Mouse (Mus musculus) forebrain, embryonic 14.5 days (tissue): ENCODE results near the gene Atp8a1. TPM values are rescaled to one million over a fixed set of nuclear protein-coding genes. Genes with fewer than 3 reads are reported as not detected.
A peak's percentile ranks its signal among the peaks of the same experiment; 100 is the strongest.

Experiments used
- ATAC-seq: fragments of 200-750 bp; cut with Nextera tagmentation; 2 replicates; pipeline ENCODE4 v1.8.0; 2017; ENCODE audit warnings: mild to moderate bottlenecking, moderate library complexity
- DNase-seq: peaks from one replicate; pipeline ENCODE4 v3.0.0-alpha.2; 2015; ENCODE audit warnings: low spot score
- H3K27ac ChIP-seq: fragments of 300-500 bp; sonication (generic); 2 replicates; pipeline ENCODE4 v1.5.1; 2014; ENCODE audit warnings: low read depth, mild to moderate bottlenecking, control low read depth, low read length, moderate library complexity
- H3K27me3 ChIP-seq: fragments of 300-500 bp; sonication (generic); replicated peaks from 2 replicates; pipeline ENCODE4 v1.6.1; 2014; ENCODE audit warnings: low read length, control low read depth, mixed read lengths; ENCODE audit not compliant: control insufficient read depth, insufficient read depth
- H3K36me3 ChIP-seq: fragments of 300-500 bp; sonication (generic); 2 replicates; pipeline ENCODE4 v1.6.1; 2014; ENCODE audit warnings: low read length, control low read depth; ENCODE audit not compliant: control insufficient read depth, insufficient read depth
- H3K4me1 ChIP-seq: fragments of 300-500 bp; sonication (generic); 2 replicates; pipeline ENCODE4 v1.6.1; 2014; ENCODE audit warnings: antibody characterized with exemption, low read length, control low read depth; ENCODE audit not compliant: control insufficient read depth, insufficient read depth
- H3K4me2 ChIP-seq: fragments of 300-500 bp; sonication (generic); 2 replicates; pipeline ENCODE4 v1.6.1; 2014; ENCODE audit warnings: mild to moderate bottlenecking, control low read depth, low read length
- H3K4me3 ChIP-seq: fragments of 300-500 bp; sonication (generic); 2 replicates; pipeline ENCODE4 v1.5.1; 2014; ENCODE audit warnings: low read depth, low read length, control low read depth
- H3K9ac ChIP-seq: fragments of 300-500 bp; sonication (generic); 2 replicates; pipeline ENCODE4 v1.6.1; 2014; ENCODE audit warnings: mild to moderate bottlenecking, low read length, control low read depth, moderate library complexity
- H3K9me3 ChIP-seq: fragments of 300-500 bp; sonication (generic); replicated peaks from 2 replicates; pipeline ENCODE4 v1.6.1; 2016; ENCODE audit warnings: low read length, control low read depth, mixed read lengths; ENCODE audit not compliant: control insufficient read depth
- WGBS: fragments of 180-500 bp; shearing (Covaris S2); extraction: QIAGEN DNeasy Blood & Tissue Kit; methylation state at CpG from one replicate; pipeline ENCODE4 v1.1.7; 2014; 5-methylcytosine and 5-hydroxymethylcytosine counted together
- polyA plus RNA-seq: library from polyadenylated mRNA; unstranded; fragments of >200 nt; fragmentation: Nextera tagmentation; extraction: Ambion mirVana; gene quantifications from 2 replicates; pipeline ENCODE4 v1.2.1, GENCODE M21; 2014

The Atp8a1 gene
- polyA plus RNA-seq, 1 experiment from 2014 or later, result 24.2 TPM

DNA sequence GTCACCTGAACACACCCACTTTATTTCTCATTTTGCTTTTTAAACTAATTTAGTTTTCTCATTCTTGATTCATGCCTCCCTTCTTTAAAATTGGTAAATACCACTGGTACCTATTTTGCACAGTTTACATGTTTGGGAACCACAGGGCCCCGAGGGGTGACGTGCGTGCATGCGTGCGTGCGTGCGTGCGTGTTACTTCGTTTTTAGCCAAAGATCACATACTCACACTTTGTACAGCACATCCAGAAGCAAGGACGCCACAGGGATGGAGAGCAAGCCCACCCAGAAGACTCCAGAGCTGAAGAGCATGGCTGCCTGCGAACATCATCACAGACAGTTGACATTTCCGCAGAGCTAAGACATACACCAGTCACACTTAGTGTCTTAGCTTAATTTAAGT, 216.0 kb downstream of the Atp8a1 start:
- Histone ChIP-seq H3K9me3 (no peaks in the 10 kb centered on the region), H3K4me1 (peaks cover 16% of the 10 kb centered on the region), H3K9ac (no peak overlapping the region), H3K4me2 (no peak overlapping the region), H3K27ac (no peak overlapping the region), H3K27me3 (no peaks in the 10 kb centered on the region), H3K36me3 (0 out of 2 replicates have a peak, but pooled peaks cover 4% of the 10 kb centered on the region), H3K4me3 (no peak overlapping the region)
- DNase-seq, result no peak
- no peak for ATAC-seq
- 92% methylated on average over 12 of the region's 12 CpGs for WGBS

GRCm38 (mm10) chr5:67629861-67630260, 217.4 kb downstream of the Atp8a1 start:
- 89% methylated on average over 6 of the region's 6 CpGs for WGBS
- Histone ChIP-seq H3K36me3 (0 out of 2 replicates have a peak, but pooled peaks cover 4% of the 10 kb centered on the region), H3K4me3 (no peak overlapping the region), H3K9me3 (no peaks in the 10 kb centered on the region), H3K27ac (no peak overlapping the region), H3K9ac (no peak overlapping the region), H3K4me2 (no peak overlapping the region), H3K4me1 (peaks cover 16% of the 10 kb centered on the region), H3K27me3 (no peaks in the 10 kb centered on the region)
- DNase-seq, result no peak
- ATAC-seq, result no peak

GRCm38 (mm10) chr5:67629440-67629839, 217.8 kb downstream of the Atp8a1 start:
- Histone ChIP-seq H3K4me3 (no peak overlapping the region), H3K4me1 (peaks cover 14% of the 10 kb centered on the region), H3K9ac (no peak overlapping the region), H3K27me3 (no peaks in the 10 kb centered on the region), H3K9me3 (no peaks in the 10 kb centered on the region), H3K4me2 (no peak overlapping the region), H3K27ac (no peak overlapping the region), H3K36me3 (0 out of 2 replicates have a peak, but pooled peaks cover 4% of the 10 kb centered on the region)
- ATAC-seq (no peak), DNase-seq (no peak)
- 70% methylated on average over 7 of the region's 7 CpGs for WGBS

DNA sequence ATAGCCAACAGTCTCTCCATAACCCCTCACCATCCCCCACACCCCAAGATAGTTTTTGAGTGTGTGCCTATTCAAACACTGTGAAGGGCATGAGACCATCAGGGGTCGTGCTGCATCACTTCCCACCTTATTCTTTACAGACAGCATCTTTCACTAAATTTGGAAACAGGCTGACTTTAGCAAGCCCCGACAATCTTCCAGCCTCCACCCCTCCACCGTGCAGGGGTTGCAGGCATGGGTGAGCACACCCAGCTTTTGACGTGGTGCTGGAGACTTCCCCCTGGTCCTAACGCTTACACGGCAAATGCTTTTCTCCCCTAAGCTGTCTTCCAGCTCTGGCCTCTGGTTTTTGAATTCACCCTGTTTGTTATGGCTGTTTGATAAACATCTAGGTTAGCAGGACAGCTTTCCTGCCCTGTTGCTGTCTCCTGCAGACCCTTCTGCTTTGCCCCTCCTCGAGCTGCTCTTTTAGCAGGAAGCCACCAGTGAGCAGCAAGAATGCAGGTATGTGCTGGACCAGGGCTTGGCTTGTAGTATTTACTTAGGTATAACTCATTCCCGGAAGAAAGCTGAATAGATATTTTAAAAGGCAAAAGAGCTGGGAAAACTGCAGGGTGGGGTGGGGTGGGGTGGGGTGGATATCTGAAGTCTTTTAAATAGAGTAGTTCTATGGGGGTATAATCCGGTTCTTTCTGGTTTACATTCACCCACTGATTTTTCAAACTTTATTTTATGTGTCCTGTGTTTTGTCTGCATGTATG, 218.9 kb downstream of the Atp8a1 start:
- Histone ChIP-seq H3K4me1 (peaks cover 3% of the 10 kb centered on the region), H3K4me3 (no peak overlapping the region), H3K4me2 (no peak overlapping the region), H3K27ac (no peak overlapping the region), H3K27me3 (no peaks in the 10 kb centered on the region), H3K9me3 (no peaks in the 10 kb centered on the region), H3K9ac (no peak overlapping the region), H3K36me3 (0 out of 2 replicates have a peak, but pooled peaks cover 4% of the 10 kb centered on the region)
- no peak for DNase-seq
- 76% methylated on average over 9 of the region's 9 CpGs for WGBS
- no peak for ATAC-seq

DNA sequence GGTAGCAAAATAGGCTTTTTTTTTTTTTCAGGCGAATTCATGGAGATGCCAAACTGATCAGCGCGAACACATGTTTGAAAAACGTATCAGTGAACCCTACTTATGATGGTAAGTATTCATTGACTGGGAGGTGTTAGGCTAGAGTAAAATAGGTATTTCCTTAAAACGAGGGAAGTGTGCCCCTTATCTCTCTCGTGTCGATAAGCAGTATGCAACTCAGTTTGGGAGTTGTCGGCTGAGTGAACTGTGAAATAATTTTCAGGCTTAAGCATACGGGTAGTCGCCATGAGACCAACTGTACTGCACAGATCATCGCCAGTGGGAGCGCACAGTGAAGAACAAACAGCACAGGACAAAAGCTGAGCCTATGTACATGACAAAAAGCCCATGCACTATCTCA, 226.0 kb downstream of the Atp8a1 start:
- ATAC-seq, result no peak
- 92% methylated on average over 12 of the region's 12 CpGs for WGBS
- no peak overlapping the region for H3K27ac ChIP-seq

GRCm38 (mm10) chr5:67609520-67609837, 237.8 kb downstream of the Atp8a1 start:
- 37% methylated on average over 2 of the region's 2 CpGs for WGBS
- DNase-seq (peak; percentile 4), ATAC-seq (no peak)
- no peak overlapping the region for H3K4me3 ChIP-seq
- no peaks in the 10 kb centered on the region for H3K9me3 ChIP-seq
- H3K9ac ChIP-seq, result no peak overlapping the region
- H3K4me1 ChIP-seq, result peaks cover 14% of the 10 kb centered on the region
- H3K27ac ChIP-seq, result no peak overlapping the region
- H3K4me2 ChIP-seq, result no peak overlapping the region
- H3K36me3 ChIP-seq, result no peaks in the 10 kb centered on the region
- H3K27me3 ChIP-seq, result peaks cover 47% of the 10 kb centered on the region

More for the DNA sequence above, 226.0 kb downstream of the Atp8a1 start:
- DNase-seq, result no peak
- no peaks in the 10 kb centered on the region for H3K9me3 ChIP-seq
- H3K27me3 ChIP-seq, result no peaks in the 10 kb centered on the region
- H3K4me3 ChIP-seq, result no peak overlapping the region
- no peak overlapping the region for H3K9ac ChIP-seq
- H3K4me1 ChIP-seq, result no peaks in the 10 kb centered on the region
- H3K4me2 ChIP-seq, result no peak overlapping the region
- H3K36me3 ChIP-seq, result peaks cover 13% of the 10 kb centered on the region

GRCm38 (mm10) chr5:67608674-67609519, 238.3 kb downstream of the Atp8a1 start:
- WGBS, result 5% methylated on average over 31 of the region's 31 CpGs
- DNase-seq (no peak), ATAC-seq (no peak)
- peak overlapping the region; percentile 48 for H3K4me3 ChIP-seq
- H3K27ac ChIP-seq, result no peak overlapping the region
- peak overlapping the region; percentile 48 for H3K9ac ChIP-seq
- peak overlapping the region; percentile 88 for H3K4me2 ChIP-seq
- H3K36me3 ChIP-seq, result no peaks in the 10 kb centered on the region
- no peaks in the 10 kb centered on the region for H3K9me3 ChIP-seq
- peaks cover 47% of the 10 kb centered on the region for H3K27me3 ChIP-seq
- peaks cover 14% of the 10 kb centered on the region for H3K4me1 ChIP-seq

- ATAC-seq, result peak; percentile 71
- 1% methylated on average over 84 of the region's 86 CpGs for whole genome bisulfite sequencing
- Histone ChIP-seq H3K27me3 (peaks cover 47% of the 10 kb centered on the region), H3K27ac (no peak within 1 kb of the TSS), H3K4me3 (peak within 1 kb of the TSS; percentile 48), H3K36me3 (no peaks in the 10 kb centered on the region), H3K4me2 (peak within 1 kb of the TSS; percentile 88), H3K4me1 (peaks cover 14% of the 10 kb centered on the region), H3K9me3 (no peaks in the 10 kb centered on the region), H3K9ac (peak within 1 kb of the TSS; percentile 48)
- peak; percentile 59 for DNase-seq
These were observed 239.2 kb downstream of the Atp8a1 start, which contains the start of gene Shisa3 for GRCm38 (mm10) chr5:67607804-67608673. TSS of gene Shisa3 (plus strand) at chr5:67607882.
